Mouse (Mus musculus) spleen, adult 2 months (tissue): ENCODE data around the gene Ndufb8.

Experiments
- CTCF ChIP-seq: fragments of 200-500 bp; IDR thresholded peaks from 2 replicates; pipeline ENCODE4 v1.5.1; 2011; ENCODE audit warnings: mild to moderate bottlenecking, inconsistent platforms; ENCODE audit not compliant: insufficient read depth, insufficient read length, insufficient replicate concordance; ENCODE audit errors: extremely low read depth
- POLR2A ChIP-seq: fragments of 200-500 bp; IDR thresholded peaks from 2 replicates; pipeline ENCODE4 v1.6.1; 2011; ENCODE audit warnings: low read depth, low read length, inconsistent platforms

- no peak for TF ChIP-seq POLR2A
- TF ChIP-seq CTCF, result no peak
Observed at GRCm38 (mm10) chr19:44553286-44553685, 2.0 kb downstream of the Ndufb8 start.
